Mouse (Mus musculus) frontal cortex, postnatal 10 days (tissue): ENCODE results near the gene Gnl3.

Source experiments
- DNase-seq, 2 experiments: peaks; one replicate each; pipeline ENCODE4 v3.0.0; 2022; ENCODE audit warnings: low spot score in 2 of 2, mixed read lengths in 1 of 2

Gene Gnl3

GRCm38 (mm10) chr14:31018860-31019291 lies at the start of gene Gnl3, which contains the start of gene Pbrm1:
Gene Gnl3, minus strand, starts transcription at chr14:31019152.
Gene Pbrm1, plus strand, starts transcription at chr14:31019138.
- DNase-seq = peak; percentile 94 to 97

- no peak for DNase-seq
These were observed 43.3 kb upstream of the Gnl3 start for GRCm38 (mm10) chr14:31062277-31062676.

- no peak for DNase-seq
These were observed 26.9 kb upstream of the Gnl3 start for GRCm38 (mm10) chr14:31045817-31046216.

GRCm38 (mm10) chr14:31045296-31045695 lies 26.3 kb upstream of the Gnl3 start:
- no peak for DNase-seq

GRCm38 (mm10) chr14:31025785-31026184 lies 6.8 kb upstream of the Gnl3 start:
- DNase-seq = no peak

GRCm38 (mm10) chr14:31022579-31022978 lies 3.6 kb upstream of the Gnl3 start:
- DNase-seq = no peak

- peak in 1 of 2 experiments; percentile 44 for DNase-seq
These were observed 616 bp upstream of the Gnl3 start for GRCm38 (mm10) chr14:31019331-31020205.

- no peak for DNase-seq
These were observed 1.1 kb downstream of the Gnl3 start for GRCm38 (mm10) chr14:31017854-31018253.

- no peak for DNase-seq
These were observed 2.9 kb downstream of the Gnl3 start for GRCm38 (mm10) chr14:31016063-31016462.

GRCm38 (mm10) chr14:31013928-31014327 lies 5.0 kb downstream of the Gnl3 start:
- no peak for DNase-seq

GRCm38 (mm10) chr14:31011588-31011987 lies 7.4 kb downstream of the Gnl3 start:
- DNase-seq = no peak

GRCm38 (mm10) chr14:31006779-31007178 lies 12.2 kb downstream of the Gnl3 start:
- no peak for DNase-seq

- no peak for DNase-seq
These were observed 14.4 kb downstream of the Gnl3 start for GRCm38 (mm10) chr14:31004527-31004926.

- DNase-seq = peak; percentile 72 to 83
These were observed 17.4 kb downstream of the Gnl3 start, which contains the start of the genes Glt8d1 and Spcs1 for GRCm38 (mm10) chr14:31001307-31002205. Gene Glt8d1, plus strand, starts transcription at chr14:31001400. Gene Spcs1, minus strand, starts transcription at chr14:31001672.

GRCm38 (mm10) chr14:31000816-31001306 lies 18.1 kb downstream of the Gnl3 start:
- DNase-seq = no peak

GRCm38 (mm10) chr14:31000356-31000755 lies 18.6 kb downstream of the Gnl3 start:
- no peak for DNase-seq

- no peak for DNase-seq
These were observed 22.5 kb downstream of the Gnl3 start for GRCm38 (mm10) chr14:30996417-30996816.

- no peak for DNase-seq
These were observed 42.7 kb downstream of the Gnl3 start for GRCm38 (mm10) chr14:30976222-30976621.

GRCm38 (mm10) chr14:30974204-30974603 lies 44.7 kb downstream of the Gnl3 start:
- peak; percentile 12 to 40 for DNase-seq
